Mouse (Mus musculus): ENCODE measurements around the gene Eme2.

The Eme2 gene

DNA sequence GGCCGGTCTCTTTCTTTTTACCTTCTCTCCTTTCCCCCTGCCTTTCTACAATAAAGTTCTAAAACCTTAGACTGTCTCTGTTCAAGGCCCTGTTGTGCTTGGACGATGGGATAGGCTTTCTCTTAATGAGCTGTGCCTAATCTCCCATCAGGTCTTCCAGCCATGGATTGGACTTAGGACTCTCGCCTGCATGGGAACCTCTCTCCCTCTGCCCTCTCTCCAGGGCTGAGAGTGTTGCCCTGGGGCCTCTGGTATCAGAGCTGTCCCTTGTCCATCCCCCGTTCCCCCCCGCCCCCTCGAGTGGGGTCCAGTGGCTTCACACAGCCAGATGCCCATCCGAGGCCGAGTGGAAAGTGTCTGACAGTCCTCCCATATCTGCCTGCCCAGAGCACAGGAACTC, 19.9 kb downstream of the Eme2 start:
- ATAC-seq (ENCODE audit: low TSS enrichment): no peak

DNA sequence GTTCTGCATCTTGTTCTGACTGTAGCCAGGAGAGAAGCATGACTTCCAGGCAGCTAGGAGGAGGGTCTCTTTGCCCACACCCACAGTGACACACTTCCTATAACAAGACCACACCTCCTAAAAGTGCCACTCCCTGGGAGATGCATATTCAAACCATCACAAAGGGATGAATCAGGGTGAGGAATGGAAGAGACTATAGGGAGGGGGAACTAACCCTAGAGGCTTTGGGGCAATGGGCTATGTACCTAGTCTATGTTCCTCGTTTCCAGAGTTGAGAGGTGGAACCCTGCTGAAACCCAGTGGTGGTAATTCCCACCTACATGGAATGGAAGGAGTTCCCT, 20.5 kb downstream of the Eme2 start:
- ATAC-seq (ENCODE audit: low TSS enrichment): no peak

GRCm38 (mm10) chr17:24873695-24874404, 21.0 kb downstream of the Eme2 start:
- ATAC-seq (ENCODE audit: low TSS enrichment): no peak

DNA sequence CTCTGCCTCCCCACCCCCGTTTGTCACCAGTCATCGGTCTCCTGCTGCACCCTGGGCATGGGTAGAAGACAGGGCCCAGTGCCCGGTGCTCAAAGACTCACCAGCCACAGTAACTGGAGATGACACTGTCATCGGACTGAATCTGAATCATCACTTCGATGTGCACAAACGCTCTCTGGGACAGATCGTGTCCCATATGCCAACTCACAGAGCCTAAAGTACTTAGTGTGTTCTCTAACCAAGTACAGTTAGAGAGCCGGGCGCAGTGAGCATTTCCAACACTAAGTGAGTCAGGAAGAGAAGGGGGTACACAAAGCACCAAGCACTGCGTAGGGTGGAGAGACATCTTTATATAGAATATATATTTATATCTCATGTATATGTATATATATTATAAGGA, 27.0 kb downstream of the Eme2 start:
- peak; percentile 89 for ATAC-seq (ENCODE audit: low TSS enrichment)

GRCm38 (mm10) chr17:24865776-24866175, 29.1 kb downstream of the Eme2 start, which contains the start of gene Igfals:
Igfals (plus strand) TSS chr17:24865997.
- no peak for ATAC-seq (ENCODE audit: low TSS enrichment)

DNA sequence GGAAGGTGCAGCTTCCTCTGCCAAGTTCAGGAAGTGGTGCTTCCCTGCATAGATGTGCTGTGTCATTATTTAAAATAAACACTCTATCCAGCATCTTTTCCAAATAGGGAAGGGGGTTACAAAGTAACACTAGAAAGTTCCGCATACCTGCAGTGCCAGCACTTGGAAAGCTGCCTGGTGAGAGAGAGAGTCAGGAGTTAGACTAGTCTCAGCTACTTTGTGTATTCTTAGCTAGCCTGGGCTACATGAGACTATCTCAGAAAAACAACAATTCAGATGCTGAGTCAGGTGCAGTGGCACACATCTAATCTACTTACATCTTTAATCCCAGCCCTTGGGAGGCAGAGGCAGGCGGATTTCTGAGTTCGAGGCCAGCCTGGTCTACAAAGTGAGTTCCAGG, 33.1 kb downstream of the Eme2 start:
- no peak for ATAC-seq (ENCODE audit: low TSS enrichment)

DNA sequence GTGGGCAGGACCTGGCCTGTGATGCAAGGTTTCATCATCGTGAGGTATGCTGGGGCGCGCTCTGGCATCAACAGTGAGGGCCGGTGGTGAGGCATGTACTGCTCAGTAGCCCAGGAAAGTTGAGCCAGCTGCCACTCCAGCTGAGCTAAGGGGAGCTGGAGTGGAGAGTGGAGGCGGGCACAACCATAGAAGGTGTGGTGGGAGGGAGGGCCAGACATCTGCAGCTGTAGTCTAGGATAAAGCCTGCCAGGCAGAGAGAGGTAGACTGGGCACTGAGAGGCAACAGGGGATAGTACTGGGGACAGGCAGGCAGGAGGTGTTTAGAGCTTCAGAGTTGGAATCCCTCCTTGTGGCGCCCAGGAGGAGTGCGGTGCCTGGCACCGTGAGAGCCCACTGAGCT, 34.8 kb downstream of the Eme2 start:
- ATAC-seq (ENCODE audit: low TSS enrichment): no peak

DNA sequence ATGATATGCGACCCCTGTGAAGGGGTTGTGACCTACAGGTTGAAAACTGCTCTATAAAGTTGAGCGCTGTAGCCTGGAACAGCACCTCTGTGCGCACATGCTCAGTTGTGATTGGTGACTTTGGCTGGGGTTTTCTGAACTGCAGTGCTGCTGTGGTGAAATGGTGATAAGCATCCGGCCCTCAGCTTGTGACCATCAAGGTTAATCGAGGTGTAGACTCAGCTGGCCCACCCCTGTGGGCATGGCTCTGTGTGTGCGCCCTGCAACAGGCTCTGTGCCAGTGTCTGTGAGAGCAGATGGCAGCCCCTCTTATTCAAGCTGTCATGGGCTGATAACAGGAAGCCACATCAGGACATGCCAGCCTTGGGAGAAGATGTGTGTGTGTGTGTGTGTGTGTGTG, 35.9 kb downstream of the Eme2 start:
- no peak for ATAC-seq (ENCODE audit: low TSS enrichment)

DNA sequence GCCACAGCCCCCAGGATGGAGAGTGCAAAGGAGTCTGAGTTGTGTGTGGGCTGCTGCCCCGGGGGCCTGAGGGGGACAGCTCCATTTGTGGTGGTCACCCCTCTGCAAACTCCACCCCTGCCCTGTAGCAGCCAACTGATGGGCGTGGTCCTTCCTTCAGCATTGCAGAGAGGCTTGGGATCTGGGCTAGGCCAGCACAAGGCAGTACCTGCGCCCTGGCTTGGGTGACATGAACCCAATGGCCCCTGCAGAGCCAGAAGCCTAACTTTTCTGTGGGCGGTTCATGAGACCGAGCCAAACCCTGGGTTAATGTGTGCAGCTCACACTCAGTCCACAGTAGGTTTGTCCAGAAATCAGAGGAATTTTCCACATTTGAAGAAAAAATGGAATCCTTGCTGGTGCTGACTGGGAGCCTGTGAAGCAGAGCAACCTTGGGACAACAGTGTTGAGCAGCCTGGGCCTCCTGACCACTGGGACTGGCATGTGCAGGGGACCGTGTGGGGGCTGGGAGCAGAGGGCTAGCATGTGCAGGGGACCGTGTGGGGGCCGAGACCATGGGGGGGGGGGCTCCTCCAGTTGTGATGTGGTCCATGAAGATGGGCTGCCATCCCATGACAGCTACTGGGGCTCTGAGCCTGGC, 36.9 kb downstream of the Eme2 start:
- ATAC-seq (ENCODE audit: low TSS enrichment): no peak

GRCm38 (mm10) chr17:24856589-24856988, 38.3 kb downstream of the Eme2 start:
- no peak for ATAC-seq (ENCODE audit: low TSS enrichment)

DNA sequence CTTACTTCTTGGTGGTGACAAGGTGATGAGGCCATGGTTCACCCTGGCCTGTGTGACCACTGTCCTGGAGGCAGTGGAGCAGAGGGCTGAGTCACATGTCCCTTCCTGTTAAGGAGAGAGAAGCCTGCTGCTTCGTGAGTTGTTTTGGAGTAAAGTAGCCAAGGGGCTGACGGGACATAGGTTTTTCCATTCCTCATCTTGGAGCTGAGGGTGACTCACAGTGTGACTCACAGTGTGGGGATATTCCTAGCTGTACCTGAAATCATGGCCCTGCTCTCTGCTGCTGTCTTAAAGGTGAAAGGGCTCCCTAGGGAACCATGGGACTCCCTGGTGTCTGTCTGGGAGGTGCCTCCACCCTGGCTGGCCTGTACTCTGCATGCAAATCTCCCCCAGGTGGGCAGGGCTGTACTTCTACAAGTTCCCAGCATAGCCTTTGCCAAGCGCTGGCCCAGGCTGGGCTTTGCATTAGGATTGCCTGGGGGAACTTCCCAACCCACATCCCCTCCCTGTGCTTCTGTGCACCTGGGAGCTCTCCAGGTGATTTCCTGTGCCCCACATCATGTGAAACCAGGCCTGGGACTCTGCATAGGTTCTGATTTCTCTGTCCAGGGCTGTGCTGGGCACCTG, 38.9 kb downstream of the Eme2 start:
- peak; percentile 41; the same call in 1 of the 2 replicates for ATAC-seq (ENCODE audit: low TSS enrichment)

DNA sequence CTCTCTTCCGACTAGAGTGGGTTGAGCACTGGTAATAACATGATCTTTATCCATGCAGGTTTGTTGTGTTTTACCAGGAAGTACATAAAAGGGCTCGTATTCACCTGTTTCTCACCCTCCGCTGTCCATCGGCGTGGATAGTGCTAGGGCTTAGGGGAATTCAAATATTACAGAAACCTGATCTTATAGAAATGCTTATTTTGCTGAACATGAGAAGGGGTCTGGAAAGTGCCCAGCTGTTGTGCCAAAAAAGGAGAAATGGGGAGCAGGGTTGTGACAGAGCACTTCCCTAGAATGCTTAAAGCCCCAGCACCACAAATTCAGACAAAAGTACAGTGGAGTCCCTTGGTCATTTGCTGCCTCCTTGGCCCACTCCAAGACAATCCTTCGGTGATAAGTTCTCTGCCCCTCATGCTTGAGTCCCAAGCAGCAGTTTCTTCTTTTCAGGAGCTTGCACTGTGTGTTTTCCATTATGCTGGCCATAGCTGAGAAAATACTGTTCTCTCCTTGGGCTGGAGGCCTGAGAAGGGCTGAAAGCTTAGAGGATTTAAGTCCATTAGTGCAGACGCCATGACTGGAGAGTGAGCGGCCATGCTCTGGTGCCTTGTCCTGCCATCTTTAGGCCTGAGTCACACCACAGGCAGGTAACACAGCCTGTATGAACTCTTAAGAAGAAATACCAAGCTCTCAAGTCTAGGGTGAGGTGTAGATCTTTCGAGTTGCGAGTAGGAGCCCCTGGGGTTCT, 43.3 kb downstream of the Eme2 start:
- ATAC-seq (ENCODE audit: low TSS enrichment): no peak

- ATAC-seq (ENCODE audit: low TSS enrichment): no peak
Observed at GRCm38 (mm10) chr17:24850773-24851127, 44.1 kb downstream of the Eme2 start.

GRCm38 (mm10) chr17:24850065-24850772, 44.7 kb downstream of the Eme2 start, which contains the start of gene Fahd1:
Fahd1 (minus strand) TSS chr17:24850364.
- peak; percentile 96 for ATAC-seq (ENCODE audit: low TSS enrichment)

DNA sequence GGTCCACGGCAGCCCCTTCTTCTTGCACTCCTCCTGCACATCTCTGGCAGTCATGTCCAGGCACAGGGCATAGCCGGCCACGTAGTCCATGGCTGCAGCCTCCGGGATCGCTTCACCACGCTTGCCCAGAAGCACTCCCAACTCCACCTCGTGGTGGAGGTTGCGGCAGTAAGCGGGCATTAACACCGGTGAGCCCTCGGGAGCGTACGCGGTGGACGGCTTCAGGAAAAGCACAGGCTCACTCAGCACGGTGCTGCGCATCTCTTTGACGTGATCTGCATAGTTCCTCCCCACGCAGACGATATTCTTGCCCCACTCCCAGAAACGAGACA, 45.2 kb downstream of the Eme2 start:
- peak; percentile 53; the same call in 1 of the 2 replicates for ATAC-seq (ENCODE audit: low TSS enrichment)

DNA sequence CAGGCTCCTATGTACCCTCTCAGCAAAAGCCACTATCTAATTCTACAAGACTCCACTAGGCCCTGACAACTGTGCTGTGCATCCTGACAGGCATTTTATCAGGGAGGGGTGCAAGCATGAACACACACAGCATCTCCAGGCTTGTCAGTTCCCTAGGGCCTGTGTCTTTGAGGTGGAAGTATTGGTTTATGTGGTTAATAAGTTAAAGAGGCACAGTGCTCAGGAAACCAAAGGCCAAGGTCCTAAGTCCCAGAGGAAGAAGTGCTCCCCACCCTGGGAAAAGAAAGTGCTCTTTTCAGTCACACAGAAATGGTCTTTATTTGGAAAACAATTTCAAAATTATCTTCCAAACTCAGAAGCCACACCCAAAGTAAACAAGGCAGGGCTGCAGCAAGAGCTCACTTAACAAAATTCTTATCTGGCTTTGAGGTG, 46.3 kb downstream of the Eme2 start:
- ATAC-seq (ENCODE audit: low TSS enrichment): no peak

DNA sequence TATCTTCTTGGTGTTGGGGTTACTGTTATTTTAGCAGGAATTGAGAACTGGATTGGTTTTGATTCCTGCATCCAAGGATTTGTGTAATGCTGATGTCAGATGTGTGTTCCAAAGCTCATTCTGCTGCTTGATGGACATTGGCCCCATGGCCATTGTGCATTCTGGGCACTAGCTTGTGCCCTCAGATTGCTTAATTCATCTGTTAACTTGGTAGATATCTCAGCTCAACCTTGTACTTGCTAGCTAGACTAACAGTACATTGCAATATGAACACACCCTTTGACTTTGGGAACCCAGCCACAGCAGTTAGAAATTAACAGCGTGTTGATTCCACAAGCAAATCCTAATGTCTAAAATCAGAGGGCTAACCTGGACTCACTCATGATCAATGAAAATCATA, 47.5 kb downstream of the Eme2 start:
- ATAC-seq (ENCODE audit: low TSS enrichment): no peak

GRCm38 (mm10) chr17:24844525-24844924, 50.4 kb downstream of the Eme2 start:
- no peak for ATAC-seq (ENCODE audit: low TSS enrichment)

GRCm38 (mm10) chr17:24842631-24843030, 52.3 kb downstream of the Eme2 start:
- ATAC-seq (ENCODE audit: low TSS enrichment): no peak

DNA sequence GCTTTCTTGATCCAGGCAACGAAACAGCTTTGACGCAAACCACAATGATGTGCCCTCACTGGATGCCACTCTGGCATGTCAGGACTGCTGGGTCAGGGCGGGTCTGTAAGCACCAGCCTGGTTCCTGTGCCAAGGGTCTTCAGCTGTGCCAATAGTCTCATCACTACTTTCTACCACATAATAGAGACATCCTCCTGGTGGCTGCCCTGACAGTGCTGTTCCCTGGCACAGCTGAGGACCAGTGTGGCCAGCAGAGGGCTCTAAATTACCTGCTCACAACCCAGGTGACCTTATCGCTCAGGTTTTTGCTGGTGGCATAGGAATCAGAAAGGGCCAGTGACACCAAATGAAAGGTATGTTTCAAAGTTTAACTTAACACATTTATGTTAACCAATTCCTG, 53.8 kb downstream of the Eme2 start:
- ATAC-seq (ENCODE audit: low TSS enrichment): no peak

DNA sequence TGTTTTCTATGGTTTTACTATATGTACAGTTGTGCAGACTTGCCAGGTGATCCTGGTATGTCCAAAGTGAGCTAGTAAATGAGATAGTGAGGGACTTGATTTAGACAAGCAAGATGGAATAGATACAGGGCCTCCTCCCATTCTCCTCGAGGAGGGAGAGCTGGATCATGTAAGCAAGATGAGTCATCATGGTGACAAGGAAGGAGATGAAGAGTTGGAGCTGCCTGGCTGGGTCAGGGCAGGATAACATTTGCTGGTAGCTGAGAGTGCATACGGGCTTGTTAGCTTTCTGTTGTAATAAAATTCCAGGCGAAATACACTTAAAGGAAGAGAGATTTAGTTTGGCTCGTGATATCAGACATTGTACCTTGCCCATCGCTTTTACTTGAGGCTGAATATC, 54.5 kb downstream of the Eme2 start:
- peak; percentile 77; the same call in 1 of the 2 replicates for ATAC-seq (ENCODE audit: low TSS enrichment)

DNA sequence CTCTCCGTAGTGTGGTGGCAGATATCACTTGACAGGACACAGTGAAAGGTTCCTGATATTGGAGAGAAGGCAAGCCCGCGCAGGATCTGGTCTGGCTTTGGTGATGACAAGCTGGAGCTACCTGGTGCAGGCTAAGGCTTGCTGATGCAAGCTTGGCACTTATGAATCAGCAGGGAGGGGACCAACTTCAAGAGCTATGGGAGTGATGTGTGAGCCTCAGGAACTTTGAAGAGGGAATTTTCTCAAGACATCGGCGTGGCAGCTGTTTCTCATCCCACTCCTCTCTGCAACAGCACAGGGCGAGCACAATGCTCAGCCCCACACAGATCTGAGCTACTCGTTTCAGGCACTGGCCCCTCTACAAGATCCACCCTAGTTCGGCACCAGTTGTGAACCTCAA, 55.0 kb downstream of the Eme2 start, which contains the start of gene Hagh:
Gene Hagh, plus strand, starts transcription at position 302 of the 400 bp plus-strand sequence.
- ATAC-seq (ENCODE audit: low TSS enrichment): peak; percentile 55; the same call in 1 of the 2 replicates
